Mouse (Mus musculus) lung, adult 2 months (tissue): ENCODE measurements around the gene Ptpn7.

Experiments
- CTCF ChIP-seq: fragments of 200-500 bp; IDR thresholded peaks from 2 replicates; pipeline ENCODE4 v1.5.1; 2011; ENCODE audit warnings: mild to moderate bottlenecking, low read length, control low read depth; ENCODE audit not compliant: insufficient read depth
- POLR2A ChIP-seq: fragments of 200-500 bp; IDR thresholded peaks from 2 replicates; pipeline ENCODE4 v1.6.1; 2011; ENCODE audit warnings: low read depth, mild to moderate bottlenecking, control low read depth, low read length, borderline replicate concordance; ENCODE audit errors: extremely low read depth

DNA sequence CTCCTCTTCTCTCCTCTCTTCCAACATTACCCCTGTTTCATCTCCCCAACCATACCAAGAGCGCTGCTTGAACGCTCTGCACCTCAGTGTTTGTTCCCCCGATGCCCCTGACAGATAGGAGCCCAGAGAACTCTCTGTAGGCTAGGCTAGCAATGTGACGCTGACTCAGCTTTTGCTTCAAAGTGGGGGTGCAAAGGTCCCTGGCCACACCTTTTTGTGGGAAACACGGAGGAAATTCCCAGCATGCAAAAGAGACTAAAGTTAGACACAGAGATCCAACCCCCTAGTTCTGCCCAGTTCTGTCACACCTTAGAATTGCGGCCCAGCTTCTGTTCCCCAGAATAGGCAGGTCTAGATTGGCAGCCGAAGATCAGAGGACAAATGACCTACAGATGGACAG, 46.4 kb downstream of the Ptpn7 start:
- TF ChIP-seq CTCF (no peak), POLR2A (no peak)
